Mouse (Mus musculus) brain, embryonic 14.5 days (tissue): ENCODE data around the gene Acot6.

Experiments
- CTCF ChIP-seq: fragments of 200-500 bp; IDR thresholded peaks from 2 replicates; pipeline ENCODE4 v1.5.1; 2012; ENCODE audit warnings: inconsistent platforms, mild to moderate bottlenecking, moderate library complexity, borderline replicate concordance; ENCODE audit not compliant: insufficient read depth, insufficient read length; ENCODE audit errors: extremely low read depth
- POLR2A ChIP-seq: fragments of 200-500 bp; IDR thresholded peaks from 2 replicates; pipeline ENCODE4 v1.6.1; 2012; ENCODE audit warnings: mild to moderate bottlenecking, inconsistent platforms, borderline replicate concordance; ENCODE audit not compliant: poor library complexity, insufficient read depth, insufficient read length, severe bottlenecking; ENCODE audit errors: extremely low read depth

- TF ChIP-seq POLR2A (no peak), CTCF (no peak)
These were observed 28.1 kb downstream of the Acot6 start for GRCm38 (mm10) chr12:84128576-84128975.
